In the genomic region with DNA sequence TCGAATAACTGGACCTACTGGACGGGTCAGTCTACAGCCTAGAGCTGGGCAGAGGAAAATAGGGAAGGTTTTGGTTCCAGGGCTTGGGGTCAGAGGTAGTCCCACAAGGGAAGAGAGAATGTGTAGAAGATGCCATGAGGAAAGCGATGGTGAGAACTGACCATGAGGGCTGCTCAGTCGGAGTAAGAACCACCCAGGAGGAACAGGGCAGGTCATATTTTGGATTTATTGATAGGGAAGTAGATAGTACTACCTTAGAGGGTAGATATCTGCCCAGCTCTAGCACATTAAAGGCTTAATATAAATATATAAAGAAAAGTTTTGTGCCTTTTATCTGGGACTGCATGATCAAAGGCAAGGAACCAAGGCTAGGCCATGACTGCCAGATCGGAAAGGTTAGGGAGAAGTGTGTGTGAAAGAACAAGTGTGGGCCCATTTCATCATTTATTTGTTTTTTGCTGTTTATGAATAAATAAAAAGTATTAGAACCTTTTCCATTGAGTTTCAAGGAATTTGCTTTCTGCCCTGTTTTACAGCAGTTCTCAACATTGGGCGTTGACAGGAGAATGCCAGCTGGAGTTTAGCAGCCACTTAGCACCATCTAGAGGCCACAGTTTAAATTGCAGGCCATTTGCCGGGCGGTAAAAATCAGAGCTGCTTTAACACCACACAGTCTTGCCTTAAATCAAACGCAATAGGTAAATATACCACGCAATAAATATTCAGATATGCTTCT, we compare ENCODE assay signal across 10 mouse cellular contexts. TPM values are rescaled to one million over a fixed set of nuclear protein-coding genes. Genes with fewer than 3 reads are reported as not detected.
DNase-seq lines count a peak whose midpoint lies in the region; ATAC-seq and TF ChIP-seq lines count a peak whose summit lies in the region.
"Had no signal": no experiment of that assay in that cellular context is flagged by ENCODE, and none has a peak within 500 bp of the region (broad histone marks: within the 10 kb centered on the region; RNA-seq: fewer than 3 reads in every experiment).

No protein-coding gene starts in this region.

- H3K4me1 ChIP-seq in kidney, embryonic 16.5 days (ENCODE audit: insufficient read depth, low read length), result no peaks in the 10 kb centered on the region
- H3K4me1 ChIP-seq in limb, embryonic 14.5 days (ENCODE audit: control insufficient read depth, insufficient read depth, low read length), result no peaks in the 10 kb centered on the region
- H3K4me1 ChIP-seq in neural tube, embryonic 14.5 days (ENCODE audit: control insufficient read depth, insufficient read depth, low read length), result no peaks in the 10 kb centered on the region
- H3K4me1 ChIP-seq: embryonic facial prominence, embryonic 15.5 days had no signal

- H3K4me3 ChIP-seq in kidney, embryonic 16.5 days (ENCODE audit: low read length), result no peak overlapping the region
- no peak overlapping the region for H3K4me3 ChIP-seq in limb, embryonic 14.5 days (replicated peaks; ENCODE audit: low read length)
- H3K4me3 ChIP-seq in neural tube, embryonic 14.5 days (ENCODE audit: low read depth, low read length), result no peak overlapping the region
- H3K4me3 ChIP-seq: embryonic facial prominence, embryonic 15.5 days had no signal

- no peak overlapping the region for H3K27ac ChIP-seq in kidney, embryonic 16.5 days (ENCODE audit: low read length)
- H3K27ac ChIP-seq in limb, embryonic 14.5 days (replicated peaks; ENCODE audit: low read depth, low read length), result no peak overlapping the region
- H3K27ac ChIP-seq in neural tube, embryonic 14.5 days (ENCODE audit: low read depth, low read length), result no peak overlapping the region
- H3K27ac ChIP-seq: embryonic facial prominence, embryonic 15.5 days had no signal

- no peaks in the 10 kb centered on the region for H3K9me3 ChIP-seq in kidney, embryonic 16.5 days (ENCODE audit: low read length)
- H3K9me3 ChIP-seq in limb, embryonic 14.5 days (ENCODE audit: control insufficient read depth, low read length), result no peaks in the 10 kb centered on the region
- H3K9me3 ChIP-seq in neural tube, embryonic 14.5 days (ENCODE audit: control insufficient read depth, low read length), result no peaks in the 10 kb centered on the region
- H3K9me3 ChIP-seq: embryonic facial prominence, embryonic 15.5 days had no signal

- no peaks in the 10 kb centered on the region for H3K36me3 ChIP-seq in kidney, embryonic 16.5 days (ENCODE audit: insufficient read depth, low read length)
- H3K36me3 ChIP-seq in limb, embryonic 14.5 days (ENCODE audit: control insufficient read depth, insufficient read depth, low read length), result no peaks in the 10 kb centered on the region
- no peaks in the 10 kb centered on the region for H3K36me3 ChIP-seq in neural tube, embryonic 14.5 days (ENCODE audit: control insufficient read depth, insufficient read depth, low read length)
- H3K36me3 ChIP-seq: embryonic facial prominence, embryonic 15.5 days had no signal

- H3K9ac ChIP-seq in kidney, embryonic 16.5 days (replicated peaks; ENCODE audit: low read length), result no peak overlapping the region
- H3K9ac ChIP-seq in limb, embryonic 14.5 days (ENCODE audit: low read depth, low read length, severe bottlenecking), result no peak overlapping the region
- no peak overlapping the region for H3K9ac ChIP-seq in neural tube, embryonic 14.5 days (replicated peaks; ENCODE audit: low read depth, low read length)
- H3K9ac ChIP-seq: embryonic facial prominence, embryonic 15.5 days had no signal

- ATAC-seq in kidney, embryonic 16.5 days (ENCODE audit: low FRiP score, low TSS enrichment), result peak; percentile 79
- ATAC-seq in limb, embryonic 14.5 days (ENCODE audit: low FRiP score, low read depth), result peak; percentile 62; the same call in 1 of the 2 replicates
- peak; percentile 83 for ATAC-seq in neural tube, embryonic 14.5 days (ENCODE audit: low read depth)

- peaks cover 4% of the 10 kb centered on the region; the same call in 1 of the 2 replicates for H3K27me3 ChIP-seq in kidney, embryonic 16.5 days (ENCODE audit: insufficient read depth, low read length)
- H3K27me3 ChIP-seq in limb, embryonic 14.5 days (ENCODE audit: control insufficient read depth, insufficient read depth, low read length), result no peaks in the 10 kb centered on the region
- H3K27me3 ChIP-seq in neural tube, embryonic 14.5 days (ENCODE audit: control insufficient read depth, insufficient read depth, low read length), result no peaks in the 10 kb centered on the region

- TF ChIP-seq POLR2A in limb, embryonic 14.5 days (IDR thresholded peaks at IDR 0.05; ENCODE audit: borderline replicate concordance, extremely low read depth, insufficient read depth, insufficient read length), result no peak

- WGBS in kidney, embryonic 16.5 days, result 49% methylated on average over 10 of the region's 10 CpGs
- WGBS in limb, embryonic 14.5 days, result 49% methylated on average over 10 of the region's 10 CpGs
- WGBS in neural tube, embryonic 14.5 days, result 54% methylated on average over 10 of the region's 10 CpGs

- H3K4me2 ChIP-seq in kidney, embryonic 16.5 days (replicated peaks; ENCODE audit: low read depth, low read length), result no peak overlapping the region
- no peak overlapping the region for H3K4me2 ChIP-seq in limb, embryonic 14.5 days (replicated peaks; ENCODE audit: low read depth, low read length, severe bottlenecking)
- H3K4me2 ChIP-seq in neural tube, embryonic 14.5 days (ENCODE audit: low read depth, low read length), result no peak overlapping the region
- H3K4me2 ChIP-seq: embryonic facial prominence, embryonic 15.5 days had no signal

- peak; percentile 45 for DNase-seq in urinary bladder, postnatal 14 days (ENCODE audit: low spot score)
- no peak for DNase-seq in urinary bladder, adult 2 months (ENCODE audit: low spot score)
- peak; percentile 80 to 83 for DNase-seq in cerebellum, postnatal 14 days
- DNase-seq in frontal cortex, postnatal 25 days (ENCODE audit: low spot score in 2 of 2), result peak; percentile 64 to 69
- peak; percentile 69 for DNase-seq in limb, embryonic 14.5 days (ENCODE audit: low spot score)
- DNase-seq in c-Kit-positive CD71-positive TER-119-positive erythroid progenitor cells, embryonic 14.5 days (ENCODE audit: low spot score), result no peak

RNA-seq across cellular contexts. Expression of gene Vmn2r7, which starts 53.9 kb away (rescaled TPM):
- not detected in 2 replicates for polyA plus RNA-seq in urinary bladder, adult 2 months (2012; rRNA removed)
- polyA plus RNA-seq in kidney, embryonic 16.5 days (2015; fragmentation: Nextera tagmentation; extraction: Ambion mirVana), result not detected in 2 replicates
- polyA plus RNA-seq in limb, embryonic 14.5 days (2012; rRNA removed), result not detected in 2 replicates
- polyA plus RNA-seq in limb, embryonic 14.5 days (2014; fragmentation: Nextera tagmentation; extraction: Ambion mirVana), result not detected in 2 replicates
- not detected in 2 replicates for polyA plus RNA-seq in neural tube, embryonic 14.5 days (2014; fragmentation: Nextera tagmentation; extraction: Ambion mirVana)
- polyA plus RNA-seq: embryonic facial prominence, embryonic 15.5 days; spleen, adult 2 months had no signal

Comparison
In these comparisons a context has a peak if more than half of its experiments do, and no peak if none do; other contexts are left out.
1. DNase-seq: peak in urinary bladder, postnatal 14 days (single experiment), cerebellum, postnatal 14 days (2 of 2), frontal cortex, postnatal 25 days (2 of 2) and limb, embryonic 14.5 days (single experiment); none in urinary bladder, adult 2 months (single experiment) and c-Kit-positive CD71-positive TER-119-positive erythroid progenitor cells, embryonic 14.5 days (single experiment).
2. Peak in every context shown above with its lines, with median percentiles within 50 percentile points of each other: ATAC-seq.